Mouse (Mus musculus): Measurements from ENCODE around the gene Nrm. TPM values are rescaled to one million over a fixed set of nuclear protein-coding genes. Genes with fewer than 3 reads are reported as not detected.
A peak's percentile ranks its signal among the peaks of the same experiment; 100 is the strongest.
"Not testable (repeated sequence)": the region's sequence is repeated elsewhere in the genome, so short reads cannot be mapped to it uniquely, and the experiment has no call there.

The Nrm gene
- total RNA-seq, 2 experiments from 2014 or later = 6.1 to 7.0 TPM

DNA sequence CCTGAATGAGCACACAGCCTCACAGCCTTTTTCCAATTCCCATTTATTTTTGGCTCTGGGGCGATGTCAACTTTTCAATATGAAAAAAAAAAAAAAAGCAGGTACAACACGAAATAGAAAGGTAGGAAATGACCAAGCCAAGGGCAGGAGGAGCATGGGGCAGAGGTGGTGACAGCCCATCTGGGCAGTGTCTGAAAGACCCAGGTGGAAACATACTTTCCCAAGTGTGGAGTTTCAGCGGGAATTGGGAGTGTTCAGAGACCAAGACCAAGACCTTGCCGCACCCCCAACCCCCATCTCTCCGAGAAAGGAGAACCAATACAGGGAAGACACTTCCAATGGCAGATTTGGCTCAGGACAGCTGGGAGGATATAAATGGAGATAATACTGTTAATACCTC, 27.2 kb upstream of the Nrm start:
- DNase-seq = no peak
- intact Hi-C loops (cut with DNase I) = loop anchor here (2.0 kb wide), 1 partner anchor 33 kb away; no protein-coding TSS in a partner anchor

DNA sequence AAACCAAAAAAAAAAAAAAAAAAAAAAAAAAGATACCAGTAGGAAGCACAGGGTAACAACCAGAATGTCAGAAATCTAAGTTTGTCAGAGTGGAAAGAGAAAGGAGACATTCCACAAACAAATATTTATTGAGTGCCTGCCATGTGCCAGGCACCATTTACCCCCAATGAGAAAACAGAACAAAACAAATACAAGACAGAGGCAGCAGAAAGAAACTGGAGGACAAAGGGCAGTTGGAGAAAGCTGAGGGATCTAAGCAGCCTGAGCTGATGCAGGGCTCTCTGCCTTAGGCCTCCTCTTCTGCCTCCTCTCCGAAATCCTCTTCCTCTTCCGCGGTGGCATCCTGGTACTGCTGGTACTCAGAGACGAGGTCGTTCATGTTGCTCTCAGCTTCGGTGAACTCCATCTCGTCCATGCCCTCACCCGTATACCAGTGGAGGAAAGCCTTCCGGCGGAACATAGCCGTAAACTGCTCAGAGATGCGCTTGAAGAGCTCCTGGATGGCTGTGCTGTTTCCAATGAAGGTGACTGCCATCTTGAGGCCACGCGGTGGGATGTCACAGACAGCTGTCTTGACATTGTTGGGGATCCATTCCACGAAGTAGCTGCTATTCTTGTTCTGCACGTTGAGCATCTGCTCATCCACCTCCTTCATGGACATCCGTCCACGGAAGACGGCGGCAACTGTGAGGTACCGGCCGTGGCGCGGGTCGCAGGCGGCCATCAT, 26.3 kb upstream of the Nrm start:
- DNase-seq = peak; percentile 32

DNA sequence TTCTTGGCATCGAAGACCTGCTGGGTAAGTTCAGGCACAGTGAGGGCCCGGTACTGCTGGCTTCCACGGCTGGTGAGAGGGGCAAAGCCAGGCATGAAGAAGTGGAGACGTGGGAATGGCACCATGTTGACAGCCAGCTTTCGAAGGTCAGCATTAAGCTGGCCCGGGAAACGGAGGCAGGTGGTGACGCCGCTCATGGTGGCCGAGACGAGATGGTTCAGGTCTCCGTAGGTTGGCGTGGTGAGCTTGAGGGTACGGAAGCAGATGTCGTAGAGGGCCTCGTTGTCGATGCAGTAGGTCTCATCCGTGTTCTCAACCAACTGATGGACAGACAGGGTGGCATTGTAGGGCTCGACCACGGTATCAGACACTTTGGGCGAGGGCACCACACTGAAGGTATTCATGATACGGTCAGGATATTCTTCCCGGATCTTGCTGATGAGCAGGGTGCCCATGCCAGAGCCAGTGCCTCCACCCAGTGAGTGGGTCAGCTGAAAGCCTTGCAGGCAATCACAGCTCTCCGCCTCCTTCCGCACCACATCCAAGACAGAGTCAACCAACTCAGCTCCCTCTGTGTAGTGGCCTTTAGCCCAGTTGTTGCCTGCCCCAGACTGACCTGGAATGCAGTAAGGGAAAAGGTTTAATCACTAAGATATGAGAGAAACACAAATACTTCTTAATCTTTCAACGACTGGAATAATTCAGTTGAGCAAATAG, 25.5 kb upstream of the Nrm start:
- DNase-seq = no peak
- intact Hi-C loops (cut with DNase I) = loop anchor here (2.0 kb wide), 1 partner anchor 31 kb away; no protein-coding TSS in a partner anchor

More for the DNA sequence above, 26.3 kb upstream of the Nrm start:
- intact Hi-C loops (cut with DNase I) = loop anchor here (2.0 kb wide), 1 partner anchor 32 kb away; no protein-coding TSS in a partner anchor

GRCm38 (mm10) chr17:35836178-35836965, 24.7 kb upstream of the Nrm start:
- intact Hi-C loops (cut with DNase I) = no loop called here
- DNase-seq = peak; percentile 87

DNA sequence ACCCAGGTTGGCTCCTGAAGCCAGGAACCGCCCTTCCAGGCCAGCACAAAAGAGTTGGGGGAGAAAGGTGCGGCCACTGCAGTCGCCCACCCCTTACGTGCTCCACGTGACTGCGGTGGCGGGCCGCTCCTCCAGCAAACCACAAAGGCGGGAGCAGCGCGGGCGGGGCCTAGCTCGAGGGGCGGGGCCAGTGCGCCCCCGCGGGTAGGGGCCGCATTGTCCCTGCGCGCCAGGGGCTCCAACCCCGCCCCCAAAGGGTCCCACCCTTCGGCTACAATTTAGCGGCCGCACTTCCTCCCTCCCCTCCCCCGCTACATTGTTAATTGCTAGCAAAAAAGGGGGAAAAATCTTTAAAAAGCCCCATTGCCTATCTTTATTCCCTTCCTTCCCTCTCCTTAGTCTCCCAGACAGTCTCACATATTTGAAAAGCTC, 24.1 kb upstream of the Nrm start:
- intact Hi-C loops (cut with DNase I) = no loop called here
- DNase-seq = peak; percentile 95

- peak; percentile 75 for DNase-seq
Measured at GRCm38 (mm10) chr17:35837487-35837886, 23.6 kb upstream of the Nrm start.

DNA sequence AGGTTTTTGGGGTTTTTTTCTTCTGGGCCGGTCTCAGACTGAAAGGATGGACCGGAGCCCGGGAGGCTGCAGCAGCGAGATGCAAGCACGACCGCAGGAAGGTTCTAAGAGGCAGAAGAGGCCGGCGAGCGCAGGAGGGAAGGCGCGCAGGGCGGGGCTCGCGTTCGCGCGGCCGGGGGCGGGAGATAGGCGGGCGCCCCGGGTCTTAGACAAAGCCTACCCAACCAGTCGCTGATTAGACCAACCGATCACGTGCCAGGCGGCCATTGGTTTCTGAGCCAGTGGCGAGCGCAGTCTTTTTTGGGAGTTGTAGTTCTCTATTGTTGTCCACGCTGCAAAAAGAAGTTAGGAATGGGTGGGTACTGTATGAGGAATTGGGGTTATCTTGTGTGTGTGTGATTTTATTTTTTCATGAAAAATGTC, 23.0 kb upstream of the Nrm start, which contains the start of gene Tubb5:
Gene Tubb5 (minus strand): TSS at position 185 of the 423 bp plus-strand sequence.
- intact Hi-C loops (cut with DNase I) = no loop called here
- peak; percentile 98 for DNase-seq

More at GRCm38 (mm10) chr17:35837487-35837886, 23.6 kb upstream of the Nrm start:
- intact Hi-C loops (cut with DNase I) = no loop called here

DNA sequence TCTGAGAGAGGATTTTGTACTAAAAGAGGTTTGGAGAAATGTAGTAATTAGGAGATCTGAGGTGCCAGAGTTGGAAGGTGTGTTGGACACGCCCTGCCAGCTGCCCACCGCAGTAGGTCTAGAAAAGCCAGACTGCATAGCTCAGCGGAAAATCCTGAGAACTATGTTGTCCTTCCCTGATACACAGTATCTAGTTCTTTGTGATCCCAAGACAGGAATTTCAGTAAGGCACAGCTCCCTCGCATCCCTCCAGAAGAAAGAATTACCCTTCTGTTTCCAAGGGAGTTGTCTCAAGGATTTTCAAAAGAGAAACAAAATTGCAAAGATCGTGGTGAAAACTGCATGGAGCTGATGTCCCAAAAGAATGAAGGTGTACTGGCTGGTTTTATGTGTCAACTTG, 22.5 kb upstream of the Nrm start:
- intact Hi-C loops (cut with DNase I) = no loop called here
- DNase-seq = peak; percentile 53

DNA sequence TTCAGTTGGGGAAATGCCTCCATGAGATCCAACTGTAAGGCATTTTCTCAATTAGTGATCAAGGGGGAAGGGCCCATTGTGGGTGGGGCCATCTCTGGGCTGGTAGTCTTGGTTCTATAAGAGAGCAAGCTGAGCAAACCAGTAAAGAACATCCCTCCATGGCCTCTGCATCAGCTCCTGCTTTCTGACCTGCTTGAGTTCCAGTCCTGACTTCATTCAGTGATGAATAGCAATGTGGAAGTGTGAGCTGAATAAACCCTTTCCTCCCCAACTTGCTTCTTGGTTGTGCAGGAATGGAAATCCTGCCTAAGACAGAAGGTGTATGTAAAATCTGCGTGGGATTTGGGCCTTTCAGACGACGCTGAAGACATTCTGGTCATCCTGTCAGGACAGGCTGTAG, 22.1 kb upstream of the Nrm start:
- intact Hi-C loops (cut with DNase I) = not testable (repeated sequence)
- DNase-seq = peak; percentile 38

- no peak for DNase-seq
- intact Hi-C loops (cut with DNase I) = no loop called here
Measured at GRCm38 (mm10) chr17:35840561-35840960, 20.6 kb upstream of the Nrm start.

- peak; percentile 100 for DNase-seq
- intact Hi-C loops (cut with DNase I) = no loop called here
Measured at GRCm38 (mm10) chr17:35841076-35841950, 19.8 kb upstream of the Nrm start, which contains the start of gene Mdc1. Gene Mdc1 (plus strand): TSS chr17:35841515.

DNA sequence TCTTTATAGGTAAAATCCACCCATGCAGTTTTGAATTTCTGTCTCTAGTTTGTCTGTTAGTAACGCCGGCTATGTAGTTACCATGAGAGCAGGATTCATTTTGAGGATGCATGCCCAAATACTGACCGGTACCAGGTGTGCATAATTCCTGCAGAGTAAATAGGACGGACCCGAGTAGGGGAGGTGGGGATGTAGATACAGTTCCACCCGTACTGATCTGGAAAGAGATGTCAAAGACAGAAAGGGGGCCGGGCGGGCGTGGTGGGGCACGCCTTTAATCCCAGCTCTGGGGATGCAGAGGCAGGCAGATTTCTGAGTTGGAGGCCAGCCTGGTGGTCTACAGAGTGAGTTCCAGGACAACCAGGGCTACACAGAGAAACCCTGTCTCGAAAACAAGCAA, 19.1 kb upstream of the Nrm start:
- no peak for DNase-seq

GRCm38 (mm10) chr17:35843514-35843913, 17.6 kb upstream of the Nrm start:
- DNase-seq = no peak
- intact Hi-C loops (cut with DNase I) = no loop called here

More for the DNA sequence above, 19.1 kb upstream of the Nrm start:
- intact Hi-C loops (cut with DNase I) = no loop called here

DNA sequence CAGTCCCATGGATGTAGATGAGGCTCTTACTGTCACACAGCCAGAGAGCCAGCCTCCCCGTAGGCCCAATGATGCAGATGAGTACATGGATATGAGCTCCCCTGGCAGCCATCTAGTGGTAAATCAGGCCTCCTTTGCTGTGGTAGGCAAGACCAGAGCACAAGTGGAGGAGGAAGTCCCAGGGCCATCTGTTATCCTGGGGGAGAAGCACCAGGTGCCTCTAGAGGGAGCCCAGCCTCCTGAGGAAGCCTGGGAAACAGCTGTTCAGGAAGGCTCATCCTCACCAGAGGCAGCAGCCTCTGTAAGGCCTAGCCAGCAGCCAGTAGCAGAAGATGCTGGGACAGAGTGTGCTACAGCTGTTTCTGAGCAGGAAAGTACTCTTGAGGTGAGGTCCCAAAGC, 13.0 kb upstream of the Nrm start:
- intact Hi-C loops (cut with DNase I) = no loop called here
- no peak for DNase-seq

DNA sequence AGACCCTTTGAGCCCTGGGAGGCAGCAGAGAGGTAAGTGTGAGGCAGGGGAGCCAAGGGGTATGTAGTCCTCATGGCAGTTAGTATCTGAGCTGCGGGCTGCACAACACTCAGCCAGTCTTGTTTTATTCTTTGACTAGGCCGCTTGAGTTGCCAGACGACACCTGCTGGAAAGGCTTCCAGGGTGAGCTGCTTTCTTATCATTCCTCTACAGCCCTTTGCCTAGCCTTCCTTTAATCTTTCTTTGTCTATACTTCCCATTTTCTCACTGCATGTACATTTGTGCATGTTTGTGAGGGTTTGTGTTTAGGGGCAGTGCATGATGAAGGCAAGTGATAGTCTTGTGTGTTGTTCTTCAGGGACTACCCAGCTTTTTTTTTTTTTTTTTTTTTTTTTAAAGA, 10.1 kb upstream of the Nrm start:
- intact Hi-C loops (cut with DNase I) = no loop called here
- DNase-seq = no peak

DNA sequence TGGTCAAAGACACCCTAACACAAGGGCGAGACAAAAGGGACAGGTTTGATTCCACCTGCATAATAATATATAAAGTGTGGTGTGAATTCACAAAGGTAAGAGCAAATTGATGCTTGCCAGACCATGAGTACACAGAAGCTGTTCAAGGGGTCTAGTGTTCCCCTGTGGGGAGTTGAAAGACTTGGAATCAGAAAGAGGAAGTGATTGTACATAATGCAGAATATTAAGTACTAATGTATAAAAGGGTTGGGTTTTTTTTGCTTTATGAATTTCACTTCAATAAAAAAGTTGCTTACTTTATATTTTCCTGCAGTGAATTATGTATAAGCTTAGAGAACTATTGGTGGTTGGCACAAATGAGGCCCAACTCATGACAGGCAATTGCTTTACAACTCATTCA, 1.7 kb upstream of the Nrm start:
- no peak for DNase-seq
- intact Hi-C loops (cut with DNase I) = no loop called here

GRCm38 (mm10) chr17:35859835-35860234, 1.3 kb upstream of the Nrm start:
- intact Hi-C loops (cut with DNase I) = no loop called here
- DNase-seq = no peak

- no peak for DNase-seq
- intact Hi-C loops (cut with DNase I) = no loop called here
Measured at GRCm38 (mm10) chr17:35860831-35861197, 304 bp upstream of the Nrm start.

- intact Hi-C loops (cut with DNase I) = no loop called here
- no peak for DNase-seq
Measured at GRCm38 (mm10) chr17:35864832-35865353, 3.8 kb downstream of the Nrm start.
